ENCODE assay signal across 11 mouse cellular contexts in genomic region chrX:107149391-107149993, GRCm38 (mm10). TPM values are rescaled to one million over a fixed set of nuclear protein-coding genes. Genes with fewer than 3 reads are reported as not detected.
DNase-seq lines count a peak whose midpoint lies in the region; ATAC-seq and TF ChIP-seq lines count a peak whose summit lies in the region.
"Had no signal": no experiment of that assay in that cellular context is flagged by ENCODE, and none has a peak within 500 bp of the region (broad histone marks: within the 10 kb centered on the region; RNA-seq: fewer than 3 reads in every experiment).

No protein-coding gene starts in this region.

- DNase-seq in gastrocnemius, adult 2 months = no peak
- DNase-seq in gastrocnemius, adult 18-20 months (ENCODE audit: low spot score) = no peak
- peak; percentile 4 for DNase-seq in lung, postnatal 25 days (ENCODE audit: low spot score)
- DNase-seq in lung, postnatal 10 days = no peak
- DNase-seq in kidney, adult 11 months = no peak
- no peak for DNase-seq in layer of hippocampus, postnatal 10 days (ENCODE audit: low spot score in 2 of 2)
- DNase-seq: cerebellum, adult 9-10 months had no signal

- no peak for ATAC-seq in stomach, embryonic 15.5 days (ENCODE audit: insufficient read depth, low FRiP score, low read depth)

- H3K27me3 ChIP-seq in stomach, embryonic 15.5 days (replicated peaks) = no peaks in the 10 kb centered on the region
- H3K27me3 ChIP-seq: forebrain, embryonic 12.5 days; midbrain, embryonic 12.5 days had no signal

- peak overlapping the region; percentile 66 for H3K4me3 ChIP-seq in gastrocnemius, adult 2 months
- H3K4me3 ChIP-seq in embryonic fibroblast, embryonic 13.5 days (ENCODE audit: insufficient read depth, low read length) = no peak overlapping the region
- no peak overlapping the region for H3K4me3 ChIP-seq in stomach, embryonic 15.5 days (replicated peaks)
- H3K4me3 ChIP-seq: forebrain, embryonic 12.5 days; midbrain, embryonic 12.5 days had no signal

- 38% methylated on average over 4 of the region's 4 CpGs for WGBS in stomach, embryonic 15.5 days

- no peak for TF ChIP-seq POLR2A in embryonic fibroblast, embryonic 13.5 days (IDR thresholded peaks at IDR 0.05; ENCODE audit: low read depth, low read length)

- H3K4me1 ChIP-seq in embryonic fibroblast, embryonic 13.5 days (ENCODE audit: control insufficient read depth, insufficient read depth, low read length) = no peaks in the 10 kb centered on the region
- H3K4me1 ChIP-seq in stomach, embryonic 15.5 days = no peaks in the 10 kb centered on the region
- H3K4me1 ChIP-seq: forebrain, embryonic 12.5 days; midbrain, embryonic 12.5 days had no signal

- intact Hi-C loops in gastrocnemius, adult 2 months (cut with DNase I) = no loop called here

- no peak overlapping the region; the same call in 1 of the 2 replicates for H3K4me2 ChIP-seq in stomach, embryonic 15.5 days
- H3K4me2 ChIP-seq: forebrain, embryonic 12.5 days; midbrain, embryonic 12.5 days had no signal

- no peaks in the 10 kb centered on the region for H3K9me3 ChIP-seq in stomach, embryonic 15.5 days
- H3K9me3 ChIP-seq: forebrain, embryonic 12.5 days; midbrain, embryonic 12.5 days had no signal

- no peaks in the 10 kb centered on the region for H3K36me3 ChIP-seq in stomach, embryonic 15.5 days
- H3K36me3 ChIP-seq: forebrain, embryonic 12.5 days; midbrain, embryonic 12.5 days had no signal

- no peak overlapping the region for H3K9ac ChIP-seq in stomach, embryonic 15.5 days
- H3K9ac ChIP-seq: forebrain, embryonic 12.5 days; midbrain, embryonic 12.5 days had no signal

- peak overlapping the region; percentile 78 for H3K27ac ChIP-seq in gastrocnemius, adult 2 months
- H3K27ac ChIP-seq in embryonic fibroblast, embryonic 13.5 days (ENCODE audit: insufficient read depth, low read length) = peak overlapping the region; percentile 83
- peak overlapping the region; percentile 69 for H3K27ac ChIP-seq in stomach, embryonic 15.5 days
- H3K27ac ChIP-seq: forebrain, embryonic 12.5 days; midbrain, embryonic 12.5 days had no signal

- no peak for TF ChIP-seq CTCF in gastrocnemius, adult 2 months (IDR thresholded peaks at IDR 0.05)
- TF ChIP-seq CTCF in embryonic fibroblast, embryonic 13.5 days (IDR thresholded peaks at IDR 0.05; ENCODE audit: borderline replicate concordance, insufficient read depth, low read length) = no peak

RNA-seq across cellular contexts. Expression of gene P2ry10b, which starts 0.8 kb away (rescaled TPM):
- total RNA-seq in gastrocnemius, adult 2 months (2021) = under 1 TPM in 1 of 2 experiments, not detected in 1; 0.31 TPM
- total RNA-seq in gastrocnemius, adult 18-20 months (2021) = under 1 TPM; 0.07 to 0.21 TPM
- 3.9 and 4.2 TPM in 2 replicates for polyA plus RNA-seq in embryonic fibroblast, embryonic 13.5 days (2011; ENCODE audit: insufficient read length, low read depth, missing spikeins)
- polyA plus RNA-seq in stomach, embryonic 15.5 days (2015; fragmentation: Nextera tagmentation; extraction: Ambion mirVana) = 0.76 and 1.3 TPM in 2 replicates
- under 1 TPM; 0.31 to 0.85 TPM for total RNA-seq in layer of hippocampus, postnatal 10 days (2021)
